Mouse (Mus musculus): ENCODE data around the gene Ace. TPM values are rescaled to one million over a fixed set of nuclear protein-coding genes. Genes with fewer than 3 reads are reported as not detected.
"Not testable (repeated sequence)": the region's sequence is repeated elsewhere in the genome, so short reads cannot be mapped to it uniquely, and the experiment has no call there.

The Ace gene
- polyA plus RNA-seq, 1 experiment = 1.3 TPM

DNA sequence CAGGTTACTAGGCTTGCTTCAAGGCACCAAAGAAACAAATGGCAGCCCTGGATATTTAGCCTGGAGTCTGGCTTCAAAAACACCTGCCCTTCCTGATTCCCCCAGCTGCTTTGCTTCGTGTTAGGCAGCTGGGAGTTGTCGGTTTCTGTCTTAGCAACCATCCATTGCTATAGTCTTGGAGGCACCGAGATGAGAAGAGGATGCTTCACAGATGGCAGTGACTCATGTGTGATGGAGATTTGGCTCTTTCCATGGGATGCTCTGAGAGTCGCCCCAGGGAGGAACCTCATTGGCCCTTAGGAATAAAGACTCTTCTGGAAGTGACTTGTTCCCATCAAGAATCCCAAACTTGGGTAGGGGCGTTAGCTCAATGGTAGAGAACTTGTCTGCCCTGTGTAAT is 48.7 kb downstream of the Ace start:
- TF ChIP-seq MYOG (IDR thresholded peaks at IDR 0.05; ENCODE audit: control insufficient read depth, extremely low read depth, insufficient read length) = no peak
- TF ChIP-seq MAX (IDR thresholded peaks at IDR 0.05) = no peak
- TF ChIP-seq CTCF (IDR thresholded peaks at IDR 0.05; ENCODE audit: control insufficient read depth, insufficient read depth, insufficient read length) = no peak
- no peak for TF ChIP-seq MYOD1 (IDR thresholded peaks at IDR 0.05; ENCODE audit: control insufficient read depth, insufficient read length, low read depth)
- no peak for TF ChIP-seq FOSL1 (IDR thresholded peaks at IDR 0.05; ENCODE audit: insufficient read depth, low read length, poor library complexity, severe bottlenecking)
- no peak for TF ChIP-seq USF1 (IDR thresholded peaks at IDR 0.05; ENCODE audit: low read depth)
- no peak for TF ChIP-seq CEBPB (IDR thresholded peaks at IDR 0.05; ENCODE audit: low read depth)
- no peak overlapping the region for H3ac ChIP-seq (ENCODE audit: control insufficient read depth, insufficient read length, low read depth)
- no peaks in the 10 kb centered on the region for H3K36me3 ChIP-seq (ENCODE audit: control insufficient read depth, insufficient read depth)
- no peak overlapping the region for H3K4me3 ChIP-seq (ENCODE audit: insufficient read depth, poor library complexity, severe bottlenecking)
- H3K79me2 ChIP-seq (ENCODE audit: control insufficient read depth, insufficient read depth) = no peaks in the 10 kb centered on the region
- peaks cover 82% of the 10 kb centered on the region for H3K27me3 ChIP-seq (ENCODE audit: control insufficient read depth, insufficient read depth, insufficient read length)
- no peaks in the 10 kb centered on the region for H3K79me3 ChIP-seq (ENCODE audit: low read depth)

GRCm38 (mm10) chr11:106020051-106020763 is 52.5 kb downstream of the Ace start:
- Histone ChIP-seq H3ac (ENCODE audit: control insufficient read depth, insufficient read length, low read depth) (no peak overlapping the region), H3K27me3 (ENCODE audit: control insufficient read depth, insufficient read depth, insufficient read length) (peaks cover 79% of the 10 kb centered on the region), H3K4me3 (ENCODE audit: insufficient read depth, poor library complexity, severe bottlenecking) (no peak overlapping the region), H3K79me2 (ENCODE audit: control insufficient read depth, insufficient read depth) (no peaks in the 10 kb centered on the region), H3K79me3 (ENCODE audit: low read depth) (no peaks in the 10 kb centered on the region), H3K36me3 (ENCODE audit: control insufficient read depth, insufficient read depth) (no peaks in the 10 kb centered on the region)
- no peak for TF ChIP-seq USF1 (IDR thresholded peaks at IDR 0.05; ENCODE audit: low read depth)

DNA sequence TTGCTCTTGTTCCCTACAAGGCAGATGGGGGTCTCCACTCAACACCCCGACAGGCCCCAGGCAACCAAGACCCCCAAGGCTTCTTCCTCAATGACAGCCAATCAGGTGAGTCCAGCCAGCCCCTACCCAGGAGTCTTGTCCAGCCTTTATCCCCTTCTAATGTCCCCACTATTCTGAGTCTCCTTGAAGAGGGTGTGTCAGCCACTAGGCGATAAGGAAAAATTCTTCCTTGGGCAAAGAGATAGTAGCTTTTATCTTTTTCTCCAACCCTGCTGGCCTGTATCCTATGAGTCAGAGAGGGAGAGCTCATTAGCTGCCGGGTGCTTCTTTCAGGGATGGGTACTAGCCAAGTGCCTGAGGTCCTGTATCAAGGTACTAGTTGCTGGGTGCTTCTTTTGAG is 58.0 kb downstream of the Ace start:
- no peak for TF ChIP-seq MYOD1 (IDR thresholded peaks at IDR 0.05; ENCODE audit: control insufficient read depth, insufficient read length, low read depth)
- TF ChIP-seq USF1 (IDR thresholded peaks at IDR 0.05; ENCODE audit: low read depth) = no peak
- no peak for TF ChIP-seq MYOG (IDR thresholded peaks at IDR 0.05; ENCODE audit: control insufficient read depth, extremely low read depth, insufficient read length)
- TF ChIP-seq FOSL1 (IDR thresholded peaks at IDR 0.05; ENCODE audit: insufficient read depth, low read length, poor library complexity, severe bottlenecking) = no peak
- no peak for TF ChIP-seq CEBPB (IDR thresholded peaks at IDR 0.05; ENCODE audit: low read depth)
- TF ChIP-seq MAX (IDR thresholded peaks at IDR 0.05) = no peak
- TF ChIP-seq CTCF (IDR thresholded peaks at IDR 0.05; ENCODE audit: control insufficient read depth, insufficient read depth, insufficient read length) = no peak

GRCm38 (mm10) chr11:106026465-106027151 is 58.9 kb downstream of the Ace start:
- H3K79me3 ChIP-seq (ENCODE audit: low read depth) = no peaks in the 10 kb centered on the region
- H3K79me2 ChIP-seq (ENCODE audit: control insufficient read depth, insufficient read depth) = no peaks in the 10 kb centered on the region
- TF ChIP-seq CTCF (IDR thresholded peaks at IDR 0.05; ENCODE audit: control insufficient read depth, insufficient read depth, insufficient read length) = peak; percentile 87
- no peak for TF ChIP-seq MAX (IDR thresholded peaks at IDR 0.05)
- no peak overlapping the region for H3K4me3 ChIP-seq (ENCODE audit: insufficient read depth, poor library complexity, severe bottlenecking)
- H3K27me3 ChIP-seq (ENCODE audit: control insufficient read depth, insufficient read depth, insufficient read length) = peaks cover 33% of the 10 kb centered on the region
- no peaks in the 10 kb centered on the region for H3K36me3 ChIP-seq (ENCODE audit: control insufficient read depth, insufficient read depth)
- no peak overlapping the region for H3ac ChIP-seq (ENCODE audit: control insufficient read depth, insufficient read length, low read depth)

More for the DNA sequence above, 58.0 kb downstream of the Ace start:
- H3K36me3 ChIP-seq (ENCODE audit: control insufficient read depth, insufficient read depth) = no peaks in the 10 kb centered on the region
- H3K79me3 ChIP-seq (ENCODE audit: low read depth) = no peaks in the 10 kb centered on the region
- H3K4me3 ChIP-seq (ENCODE audit: insufficient read depth, poor library complexity, severe bottlenecking) = no peak overlapping the region
- no peak overlapping the region for H3ac ChIP-seq (ENCODE audit: control insufficient read depth, insufficient read length, low read depth)
- H3K79me2 ChIP-seq (ENCODE audit: control insufficient read depth, insufficient read depth) = no peaks in the 10 kb centered on the region
- peaks cover 42% of the 10 kb centered on the region for H3K27me3 ChIP-seq (ENCODE audit: control insufficient read depth, insufficient read depth, insufficient read length)

DNA sequence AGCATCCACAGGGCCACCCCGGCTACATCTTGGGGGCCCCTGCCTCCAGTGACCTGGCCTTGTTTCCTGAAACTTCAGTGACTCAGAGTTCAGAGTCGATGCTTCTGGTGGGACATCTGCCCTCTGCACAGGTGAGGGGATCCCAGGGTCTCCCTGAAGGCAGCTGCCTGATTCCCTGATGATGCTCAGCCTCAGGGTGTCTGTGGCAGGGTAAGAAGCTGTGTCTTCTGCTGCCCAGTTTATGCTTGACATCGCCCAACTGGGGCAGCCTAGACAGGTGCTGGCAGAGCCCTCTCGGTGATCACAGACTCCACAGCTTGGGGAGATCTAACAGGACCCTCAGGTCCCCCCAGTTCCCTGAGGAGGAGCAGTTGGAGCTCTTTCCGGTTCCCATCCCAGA is 59.9 kb downstream of the Ace start:
- no peak for TF ChIP-seq MYOG (IDR thresholded peaks at IDR 0.05; ENCODE audit: control insufficient read depth, extremely low read depth, insufficient read length)
- no peak for TF ChIP-seq USF1 (IDR thresholded peaks at IDR 0.05; ENCODE audit: low read depth)
- no peak for TF ChIP-seq MYOD1 (IDR thresholded peaks at IDR 0.05; ENCODE audit: control insufficient read depth, insufficient read length, low read depth)
- no peak for TF ChIP-seq CTCF (IDR thresholded peaks at IDR 0.05; ENCODE audit: control insufficient read depth, insufficient read depth, insufficient read length)
- no peak for TF ChIP-seq MAX (IDR thresholded peaks at IDR 0.05)
- no peak for TF ChIP-seq FOSL1 (IDR thresholded peaks at IDR 0.05; ENCODE audit: insufficient read depth, low read length, poor library complexity, severe bottlenecking)
- TF ChIP-seq CEBPB (IDR thresholded peaks at IDR 0.05; ENCODE audit: low read depth) = no peak
- Histone ChIP-seq H3K36me3 (ENCODE audit: control insufficient read depth, insufficient read depth) (no peaks in the 10 kb centered on the region), H3K27me3 (ENCODE audit: control insufficient read depth, insufficient read depth, insufficient read length) (peaks cover 24% of the 10 kb centered on the region)

DNA sequence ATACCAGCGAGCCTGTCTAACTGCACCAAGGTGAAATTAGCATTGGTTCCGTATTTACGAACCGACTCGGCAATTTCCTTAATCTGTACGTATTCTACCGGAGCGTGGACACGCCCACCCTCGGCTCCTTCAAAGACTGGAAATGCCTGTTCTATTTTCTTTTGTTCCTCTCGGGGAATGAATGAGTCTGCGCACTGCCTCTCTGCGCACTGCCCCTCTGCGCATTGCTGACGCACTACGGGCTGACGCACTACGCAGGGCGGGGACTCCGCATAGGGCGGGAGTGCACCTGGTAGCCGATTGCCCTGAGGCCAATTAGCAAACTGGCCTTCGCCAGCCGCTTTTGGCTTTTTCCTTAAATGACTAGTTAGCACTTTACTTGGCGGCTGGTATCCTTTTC is 64.3 kb downstream of the Ace start:
- H3K79me2 ChIP-seq (ENCODE audit: control insufficient read depth, insufficient read depth); H3K36me3 ChIP-seq (ENCODE audit: control insufficient read depth, insufficient read depth); H3K27me3 ChIP-seq (ENCODE audit: control insufficient read depth, insufficient read depth, insufficient read length); H3K79me3 ChIP-seq (ENCODE audit: low read depth); H3K4me3 ChIP-seq (ENCODE audit: insufficient read depth, poor library complexity, severe bottlenecking); H3ac ChIP-seq (ENCODE audit: control insufficient read depth, insufficient read length, low read depth): not testable (repeated sequence)

More for the DNA sequence above, 59.9 kb downstream of the Ace start:
- no peaks in the 10 kb centered on the region for H3K79me3 ChIP-seq (ENCODE audit: low read depth)
- H3K79me2 ChIP-seq (ENCODE audit: control insufficient read depth, insufficient read depth) = no peaks in the 10 kb centered on the region
- no peak overlapping the region for H3ac ChIP-seq (ENCODE audit: control insufficient read depth, insufficient read length, low read depth)
- H3K4me3 ChIP-seq (ENCODE audit: insufficient read depth, poor library complexity, severe bottlenecking) = no peak overlapping the region
